Mouse (Mus musculus) heart, adult 11 months (tissue): ENCODE measurements around the gene Prg4.

Experiments used
- DNase-seq: peaks from one replicate; pipeline ENCODE4 v3.0.0; 2022

Prg4 gene

DNA sequence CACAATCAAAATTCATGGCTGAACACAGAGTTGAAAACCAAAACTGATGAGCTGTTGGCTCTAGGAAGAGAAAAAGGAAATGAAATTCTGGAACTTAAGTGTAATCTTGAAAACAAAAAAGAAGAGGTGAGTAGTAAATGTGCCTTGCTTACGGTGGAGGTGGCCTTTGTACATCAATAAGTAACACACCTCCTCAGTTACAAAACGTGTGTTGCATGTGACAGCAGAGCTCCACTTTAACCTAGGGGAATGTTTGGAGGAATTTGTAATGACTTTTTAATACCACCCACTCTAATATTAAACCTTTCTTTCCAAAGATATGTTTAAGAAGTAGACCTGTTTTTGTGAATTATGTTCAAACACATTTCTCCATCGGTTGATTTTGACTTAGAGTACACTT, 62.1 kb downstream of the Prg4 start:
- no peak for DNase-seq
